ENCODE assay signal across 14 mouse cellular contexts in the genomic region with DNA sequence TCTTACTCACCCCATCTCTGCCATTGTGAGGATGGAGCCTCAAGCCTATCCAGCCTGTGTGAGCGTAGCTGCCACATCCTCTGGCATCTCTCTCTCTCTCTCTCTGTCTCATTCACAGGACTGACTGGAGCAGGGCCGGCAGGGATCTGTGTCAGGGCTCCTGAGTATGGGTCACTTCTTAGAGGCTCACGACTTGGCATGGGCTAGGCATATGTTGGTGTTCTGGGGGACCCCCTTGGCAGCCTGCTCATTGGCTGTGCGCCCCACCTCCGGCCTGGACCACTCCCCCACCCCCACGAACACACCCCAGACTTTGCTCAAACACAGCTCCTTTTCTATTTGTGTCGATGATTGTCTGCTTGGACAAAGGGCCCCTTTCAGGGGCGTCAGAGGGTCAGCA. TPM values are rescaled to one million over a fixed set of nuclear protein-coding genes. Genes with fewer than 3 reads are reported as not detected.
DNase-seq lines count a peak whose midpoint lies in the region; ATAC-seq and TF ChIP-seq lines count a peak whose summit lies in the region.
"Had no signal": no experiment of that assay in that cellular context is flagged by ENCODE, and none has a peak within 500 bp of the region (broad histone marks: within the 10 kb centered on the region; RNA-seq: fewer than 3 reads in every experiment).

No protein-coding gene starts in this region.

- no peak overlapping the region for H3K4me2 ChIP-seq in forebrain, embryonic 11.5 days (ENCODE audit: low read depth, low read length, severe bottlenecking)
- no peak overlapping the region for H3K4me2 ChIP-seq in forebrain, embryonic 15.5 days (replicated peaks)
- no peak overlapping the region for H3K4me2 ChIP-seq in hindbrain, postnatal 0 days (ENCODE audit: low read depth, low read length)
- H3K4me2 ChIP-seq in neural tube, embryonic 12.5 days (replicated peaks) = peak overlapping the region; percentile 38; the same call in 1 of the 2 replicates
- no peak overlapping the region for H3K4me2 ChIP-seq in kidney, embryonic 16.5 days (replicated peaks; ENCODE audit: low read depth, low read length)
- H3K4me2 ChIP-seq: embryonic facial prominence, embryonic 15.5 days; limb, embryonic 13.5 days had no signal

- H3K36me3 ChIP-seq in forebrain, embryonic 11.5 days (ENCODE audit: control insufficient read depth, insufficient read depth, low read length) = no peaks in the 10 kb centered on the region
- H3K36me3 ChIP-seq in forebrain, embryonic 15.5 days = no peaks in the 10 kb centered on the region
- H3K36me3 ChIP-seq in hindbrain, postnatal 0 days (ENCODE audit: insufficient read depth, low read length) = no peaks in the 10 kb centered on the region
- no peaks in the 10 kb centered on the region for H3K36me3 ChIP-seq in neural tube, embryonic 12.5 days
- H3K36me3 ChIP-seq in kidney, embryonic 16.5 days (ENCODE audit: insufficient read depth, low read length) = no peaks in the 10 kb centered on the region
- H3K36me3 ChIP-seq: embryonic facial prominence, embryonic 15.5 days; limb, embryonic 13.5 days had no signal

- peaks cover 24% of the 10 kb centered on the region for H3K27me3 ChIP-seq in forebrain, embryonic 11.5 days (ENCODE audit: control insufficient read depth, insufficient read depth, low read length)
- H3K27me3 ChIP-seq in forebrain, embryonic 15.5 days = no peaks in the 10 kb centered on the region
- no peaks in the 10 kb centered on the region; the same call in 1 of the 2 replicates for H3K27me3 ChIP-seq in hindbrain, postnatal 0 days (ENCODE audit: insufficient read depth, low read length)
- peaks cover 11% of the 10 kb centered on the region for H3K27me3 ChIP-seq in neural tube, embryonic 12.5 days (replicated peaks)
- H3K27me3 ChIP-seq in kidney, embryonic 16.5 days (ENCODE audit: insufficient read depth, low read length) = 0 out of 2 replicates have a peak, but pooled peaks cover 3% of the 10 kb centered on the region
- H3K27me3 ChIP-seq: embryonic facial prominence, embryonic 15.5 days had no signal

- peak; percentile 21; the same call in 1 of the 2 replicates for ATAC-seq in forebrain, embryonic 11.5 days (replicated peaks; ENCODE audit: low FRiP score)
- peak; percentile 64 for ATAC-seq in forebrain, embryonic 15.5 days (replicated peaks)
- ATAC-seq in hindbrain, postnatal 0 days = peak; percentile 41; the same call in 1 of the 2 replicates
- 0 out of 2 replicates have a peak, but pooled peaks have one; percentile 13 for ATAC-seq in neural tube, embryonic 12.5 days (ENCODE audit: low FRiP score, low read depth)
- no peak for ATAC-seq in kidney, embryonic 16.5 days (ENCODE audit: low FRiP score, low TSS enrichment)
- ATAC-seq: activated CD4-positive, CD25-positive, alpha-beta regulatory T cell, adult 4 months; intestine, embryonic 16.5 days had no signal

- DNase-seq in forebrain, embryonic 11.5 days (ENCODE audit: low spot score) = no peak
- DNase-seq in hindbrain, postnatal 0 days (ENCODE audit: low spot score) = peak; percentile 57
- DNase-seq in left cerebral cortex, adult 8-10 months (ENCODE audit: low spot score in 2 of 2) = no peak
- no peak for DNase-seq in testis, postnatal 10 days (ENCODE audit: low spot score)
- DNase-seq: cerebellum, adult 11-12 months; kidney, postnatal 36 days; layer of hippocampus, postnatal 36 days had no signal

- WGBS in forebrain, embryonic 11.5 days = 18% methylated on average over 8 of the region's 8 CpGs
- 11% methylated on average over 8 of the region's 8 CpGs for WGBS in forebrain, embryonic 15.5 days
- 19% methylated on average over 8 of the region's 8 CpGs for WGBS in hindbrain, postnatal 0 days
- WGBS in neural tube, embryonic 12.5 days = 17% methylated on average over 8 of the region's 8 CpGs
- 70% methylated on average over 8 of the region's 8 CpGs for WGBS in kidney, embryonic 16.5 days

- H3K4me3 ChIP-seq in forebrain, embryonic 11.5 days (ENCODE audit: low read depth, low read length) = no peak overlapping the region
- H3K4me3 ChIP-seq in forebrain, embryonic 15.5 days = no peak overlapping the region
- no peak overlapping the region for H3K4me3 ChIP-seq in hindbrain, postnatal 0 days (ENCODE audit: low read length)
- no peak overlapping the region for H3K4me3 ChIP-seq in neural tube, embryonic 12.5 days
- no peak overlapping the region for H3K4me3 ChIP-seq in kidney, embryonic 16.5 days (ENCODE audit: low read length)
- H3K4me3 ChIP-seq: embryonic facial prominence, embryonic 15.5 days; limb, embryonic 13.5 days had no signal

- peak overlapping the region; percentile 47 for H3K27ac ChIP-seq in forebrain, embryonic 11.5 days (ENCODE audit: low read depth, low read length)
- H3K27ac ChIP-seq in forebrain, embryonic 15.5 days (replicated peaks) = peak overlapping the region; percentile 73
- H3K27ac ChIP-seq in hindbrain, postnatal 0 days = peak overlapping the region; percentile 69; the same call in 1 of the 2 replicates
- peak overlapping the region; percentile 11 for H3K27ac ChIP-seq in neural tube, embryonic 12.5 days
- no peak overlapping the region for H3K27ac ChIP-seq in kidney, embryonic 16.5 days (ENCODE audit: low read length)
- H3K27ac ChIP-seq: embryonic facial prominence, embryonic 15.5 days; limb, embryonic 13.5 days had no signal

- H3K4me1 ChIP-seq in forebrain, embryonic 11.5 days (replicated peaks; ENCODE audit: control insufficient read depth, insufficient read depth, low read length) = peaks cover 37% of the 10 kb centered on the region
- peaks cover 39% of the 10 kb centered on the region for H3K4me1 ChIP-seq in forebrain, embryonic 15.5 days
- H3K4me1 ChIP-seq in hindbrain, postnatal 0 days (ENCODE audit: insufficient read depth, low read length) = 0 out of 2 replicates have a peak, but pooled peaks cover 7% of the 10 kb centered on the region
- H3K4me1 ChIP-seq in neural tube, embryonic 12.5 days = peaks cover 53% of the 10 kb centered on the region
- peaks cover 37% of the 10 kb centered on the region for H3K4me1 ChIP-seq in kidney, embryonic 16.5 days (ENCODE audit: insufficient read depth, low read length)

- no peaks in the 10 kb centered on the region for H3K9me3 ChIP-seq in forebrain, embryonic 11.5 days (ENCODE audit: control insufficient read depth, low read length)
- no peaks in the 10 kb centered on the region for H3K9me3 ChIP-seq in forebrain, embryonic 15.5 days
- H3K9me3 ChIP-seq in hindbrain, postnatal 0 days (ENCODE audit: low read length) = no peaks in the 10 kb centered on the region
- H3K9me3 ChIP-seq in neural tube, embryonic 12.5 days = no peaks in the 10 kb centered on the region
- H3K9me3 ChIP-seq in kidney, embryonic 16.5 days (ENCODE audit: low read length) = no peaks in the 10 kb centered on the region
- H3K9me3 ChIP-seq: embryonic facial prominence, embryonic 15.5 days; limb, embryonic 13.5 days had no signal

- H3K9ac ChIP-seq in forebrain, embryonic 11.5 days (ENCODE audit: low read length) = peak overlapping the region; percentile 3; the same call in 1 of the 2 replicates
- H3K9ac ChIP-seq in forebrain, embryonic 15.5 days (replicated peaks) = peak overlapping the region; percentile 13; the same call in 1 of the 2 replicates
- no peak overlapping the region for H3K9ac ChIP-seq in hindbrain, postnatal 0 days (replicated peaks; ENCODE audit: low read length)
- no peak overlapping the region for H3K9ac ChIP-seq in neural tube, embryonic 12.5 days
- no peak overlapping the region for H3K9ac ChIP-seq in kidney, embryonic 16.5 days (replicated peaks; ENCODE audit: low read length)
- H3K9ac ChIP-seq: embryonic facial prominence, embryonic 15.5 days; limb, embryonic 13.5 days had no signal

- no peak for TF ChIP-seq CTCF in hindbrain, postnatal 0 days (IDR thresholded peaks at IDR 0.05; ENCODE audit: low read depth)

RNA-seq across cellular contexts. Expression of gene Fgfr3, which starts 17.5 kb away (rescaled TPM):
- 100 and 105 TPM in 2 replicates for polyA plus RNA-seq in forebrain, embryonic 11.5 days (2014; fragmentation: Nextera tagmentation; extraction: Ambion mirVana)
- polyA plus RNA-seq in forebrain, embryonic 15.5 days (2015; fragmentation: Nextera tagmentation; extraction: Ambion mirVana) = 32.9 and 44.3 TPM in 2 replicates
- total RNA-seq in hindbrain, postnatal 0 days (2014; rRNA removed) = 147 and 148 TPM in 2 replicates
- 43.5 and 52.1 TPM in 2 replicates for polyA plus RNA-seq in hindbrain, postnatal 0 days (2015; fragmentation: Nextera tagmentation; extraction: Ambion mirVana)
- 58.5 and 62.5 TPM in 2 replicates for polyA plus RNA-seq in neural tube, embryonic 12.5 days (2016; fragmentation: Nextera tagmentation; extraction: Ambion mirVana)
- total RNA-seq in left cerebral cortex, adult 8-10 months (2022) = 100 to 1,000 TPM; 103 to 113 (median 105) TPM
- 19.1 and 21.9 TPM in 2 replicates for polyA plus RNA-seq in kidney, embryonic 16.5 days (2015; fragmentation: Nextera tagmentation; extraction: Ambion mirVana)

RNA-seq across cellular contexts. Expression of gene Tmem129, which starts 45.8 kb away (rescaled TPM):
- 39.3 and 41.8 TPM in 2 replicates for polyA plus RNA-seq in forebrain, embryonic 11.5 days (2014; fragmentation: Nextera tagmentation; extraction: Ambion mirVana)
- 31.0 and 35.0 TPM in 2 replicates for polyA plus RNA-seq in forebrain, embryonic 15.5 days (2015; fragmentation: Nextera tagmentation; extraction: Ambion mirVana)
- total RNA-seq in hindbrain, postnatal 0 days (2014; rRNA removed) = 36.9 and 39.3 TPM in 2 replicates
- polyA plus RNA-seq in hindbrain, postnatal 0 days (2015; fragmentation: Nextera tagmentation; extraction: Ambion mirVana) = 22.0 and 23.6 TPM in 2 replicates
- polyA plus RNA-seq in neural tube, embryonic 12.5 days (2016; fragmentation: Nextera tagmentation; extraction: Ambion mirVana) = 30.3 and 31.5 TPM in 2 replicates
- total RNA-seq in left cerebral cortex, adult 8-10 months (2022) = 10 to 100 TPM; 23.1 to 26.2 (median 24.0) TPM
- polyA plus RNA-seq in kidney, embryonic 16.5 days (2015; fragmentation: Nextera tagmentation; extraction: Ambion mirVana) = 48.5 and 50.8 TPM in 2 replicates

RNA-seq across cellular contexts. Expression of gene Tacc3, which starts 46.1 kb away (rescaled TPM):
- 331 and 332 TPM in 2 replicates for polyA plus RNA-seq in forebrain, embryonic 11.5 days (2014; fragmentation: Nextera tagmentation; extraction: Ambion mirVana)
- 91.5 and 98.2 TPM in 2 replicates for polyA plus RNA-seq in forebrain, embryonic 15.5 days (2015; fragmentation: Nextera tagmentation; extraction: Ambion mirVana)
- 19.2 and 30.0 TPM in 2 replicates for total RNA-seq in hindbrain, postnatal 0 days (2014; rRNA removed)
- 39.0 and 49.1 TPM in 2 replicates for polyA plus RNA-seq in hindbrain, postnatal 0 days (2015; fragmentation: Nextera tagmentation; extraction: Ambion mirVana)
- polyA plus RNA-seq in neural tube, embryonic 12.5 days (2016; fragmentation: Nextera tagmentation; extraction: Ambion mirVana) = 150 and 160 TPM in 2 replicates
- total RNA-seq in left cerebral cortex, adult 8-10 months (2022) = 1 to 10 TPM; 5.3 to 7.5 (median 6.9) TPM
- 186 and 192 TPM in 2 replicates for polyA plus RNA-seq in kidney, embryonic 16.5 days (2015; fragmentation: Nextera tagmentation; extraction: Ambion mirVana)

RNA-seq across cellular contexts. Expression of gene Slbp, which starts 51.6 kb away (rescaled TPM):
- polyA plus RNA-seq in forebrain, embryonic 11.5 days (2014; fragmentation: Nextera tagmentation; extraction: Ambion mirVana) = 295 and 321 TPM in 2 replicates
- polyA plus RNA-seq in forebrain, embryonic 15.5 days (2015; fragmentation: Nextera tagmentation; extraction: Ambion mirVana) = 129 and 141 TPM in 2 replicates
- 66.0 and 67.4 TPM in 2 replicates for total RNA-seq in hindbrain, postnatal 0 days (2014; rRNA removed)
- 128 and 132 TPM in 2 replicates for polyA plus RNA-seq in hindbrain, postnatal 0 days (2015; fragmentation: Nextera tagmentation; extraction: Ambion mirVana)
- 183 and 184 TPM in 2 replicates for polyA plus RNA-seq in neural tube, embryonic 12.5 days (2016; fragmentation: Nextera tagmentation; extraction: Ambion mirVana)
- 10 to 100 TPM; 25.0 to 28.6 (median 26.4) TPM for total RNA-seq in left cerebral cortex, adult 8-10 months (2022)
- polyA plus RNA-seq in kidney, embryonic 16.5 days (2015; fragmentation: Nextera tagmentation; extraction: Ambion mirVana) = 227 and 228 TPM in 2 replicates

Comparison
In these comparisons a context has a peak if more than half of its experiments do, and no peak if none do; other contexts are left out.
1. H3K9ac ChIP-seq: peak in forebrain, embryonic 11.5 days (single experiment) and forebrain, embryonic 15.5 days (single experiment); none in hindbrain, postnatal 0 days (single experiment), neural tube, embryonic 12.5 days (single experiment) and kidney, embryonic 16.5 days (single experiment).